Mouse (Mus musculus) embryonic facial prominence, embryonic 12.5 days (tissue): Measurements from ENCODE around the gene Brd9. TPM values are rescaled to one million over a fixed set of nuclear protein-coding genes. Genes with fewer than 3 reads are reported as not detected.
"Not testable (repeated sequence)": the region's sequence is repeated elsewhere in the genome, so short reads cannot be mapped to it uniquely, and the experiment has no call there.

Source experiments
- ATAC-seq: fragments of 200-750 bp; cut with Nextera tagmentation; 2 replicates; pipeline ENCODE4 v1.8.0; 2017; ENCODE audit not compliant: insufficient number of reproducible peaks, insufficient read depth, low FRiP score, low TSS enrichment
- H3K27ac ChIP-seq: fragments of 300-500 bp; sonication (generic); 2 replicates; pipeline ENCODE4 v1.5.1; 2016; ENCODE audit warnings: mild to moderate bottlenecking
- H3K27me3 ChIP-seq: fragments of 300-500 bp; sonication (generic); 2 replicates; pipeline ENCODE4 v1.6.1; 2016; ENCODE audit warnings: mild to moderate bottlenecking, moderate library complexity
- H3K36me3 ChIP-seq: fragments of 300-500 bp; sonication (generic); 2 replicates; pipeline ENCODE4 v1.6.1; 2016; ENCODE audit warnings: mild to moderate bottlenecking
- H3K4me1 ChIP-seq: fragments of 300-500 bp; sonication (generic); 2 replicates; pipeline ENCODE4 v1.6.1; 2016
- H3K4me2 ChIP-seq: fragments of 300-500 bp; sonication (generic); replicated peaks from 2 replicates; pipeline ENCODE4 v1.6.1; 2016; ENCODE audit warnings: mild to moderate bottlenecking, moderate library complexity
- H3K4me3 ChIP-seq: fragments of 300-500 bp; sonication (generic); 2 replicates; pipeline ENCODE4 v1.5.1; 2016; ENCODE audit warnings: mild to moderate bottlenecking
- H3K9ac ChIP-seq: fragments of 300-500 bp; sonication (generic); 2 replicates; pipeline ENCODE4 v1.6.1; 2016; ENCODE audit warnings: mild to moderate bottlenecking, moderate library complexity
- H3K9me3 ChIP-seq: fragments of 300-500 bp; sonication (generic); 2 replicates; pipeline ENCODE4 v1.6.1; 2016; ENCODE audit warnings: mild to moderate bottlenecking, moderate library complexity
- WGBS: fragments of 180-500 bp; shearing (Covaris S2); methylation state at CpG from one replicate; pipeline ENCODE4 v1.1.7; 2016; 5-methylcytosine and 5-hydroxymethylcytosine counted together
- microRNA-seq: library from miRNA; unstranded; fragments of <30 nt; microRNA quantifications from one replicate; pipeline ENCODE4, GENCODE M21; 2017
- polyA plus RNA-seq: library from polyadenylated mRNA; unstranded; fragments of >200 nt; fragmentation: Nextera tagmentation; extraction: Ambion mirVana; gene quantifications from 2 replicates; pipeline ENCODE4 v1.2.1, GENCODE M21; 2016

The Brd9 gene
- polyA plus RNA-seq, 1 experiment from 2014 or later = 66.6 TPM

DNA sequence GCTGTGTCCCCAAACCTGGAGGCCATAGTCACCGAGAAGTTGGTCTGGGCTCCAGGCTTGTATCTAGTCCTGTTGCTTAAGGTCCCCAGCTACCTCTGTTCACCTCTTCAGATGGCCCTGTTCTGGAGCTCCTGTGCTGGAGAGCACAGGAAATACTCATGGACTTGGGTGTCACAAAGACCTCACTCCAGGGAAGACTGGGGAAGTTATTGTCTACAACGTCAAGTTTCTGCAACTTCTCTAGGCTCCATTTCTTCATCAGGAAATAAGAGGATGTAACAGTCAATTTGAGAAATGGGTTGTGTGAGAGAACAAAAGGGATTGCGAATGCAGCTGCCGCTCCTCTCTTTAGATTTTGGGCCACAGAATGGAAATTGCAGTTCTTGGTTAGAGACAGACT lies 58.8 kb downstream of the Brd9 start:
- no peaks in the 10 kb centered on the region for H3K36me3 ChIP-seq
- H3K4me3 ChIP-seq = no peak overlapping the region
- no peaks in the 10 kb centered on the region for H3K27me3 ChIP-seq
- no peaks in the 10 kb centered on the region for H3K4me1 ChIP-seq
- no peak for ATAC-seq
- H3K27ac ChIP-seq = no peak overlapping the region
- H3K4me2 ChIP-seq = no peak overlapping the region
- WGBS = 87% methylated on average over 4 of the region's 4 CpGs
- H3K9ac ChIP-seq = no peak overlapping the region
- no peaks in the 10 kb centered on the region for H3K9me3 ChIP-seq

GRCm38 (mm10) chr13:74000519-74000918 lies 62.9 kb downstream of the Brd9 start:
- no peak overlapping the region for H3K4me2 ChIP-seq
- no peak overlapping the region for H3K9ac ChIP-seq
- no peak overlapping the region for H3K27ac ChIP-seq
- no peaks in the 10 kb centered on the region for H3K27me3 ChIP-seq
- no peaks in the 10 kb centered on the region for H3K36me3 ChIP-seq
- H3K9me3 ChIP-seq = no peaks in the 10 kb centered on the region
- H3K4me3 ChIP-seq = no peak overlapping the region
- no peak for ATAC-seq
- no peaks in the 10 kb centered on the region for H3K4me1 ChIP-seq

DNA sequence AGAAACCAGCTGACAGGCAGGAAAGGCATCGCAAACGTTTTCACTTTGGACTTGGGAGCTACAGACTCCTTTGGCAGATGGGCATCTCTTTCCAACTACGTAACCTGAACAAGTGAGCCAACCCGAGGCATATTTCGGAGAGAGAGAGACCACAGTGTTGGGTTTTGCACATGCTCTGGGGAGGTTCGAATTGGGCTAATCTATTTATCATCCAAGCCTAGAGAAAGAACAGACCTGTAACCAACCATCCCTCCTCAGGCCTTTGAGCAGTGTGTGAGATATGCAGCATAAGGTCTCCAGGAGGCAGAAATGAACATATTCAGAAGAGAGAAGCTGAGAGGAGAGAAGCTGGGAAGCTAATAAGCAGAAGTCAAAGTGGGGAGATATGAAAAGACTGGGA lies 63.4 kb downstream of the Brd9 start:
- Histone ChIP-seq H3K4me1 (no peaks in the 10 kb centered on the region), H3K9me3 (no peaks in the 10 kb centered on the region), H3K27me3 (no peaks in the 10 kb centered on the region), H3K27ac (no peak overlapping the region), H3K4me2 (no peak overlapping the region), H3K9ac (no peak overlapping the region), H3K4me3 (no peak overlapping the region), H3K36me3 (no peaks in the 10 kb centered on the region)
- ATAC-seq = no peak
- WGBS = 79% methylated on average over 6 of the region's 6 CpGs

- Histone ChIP-seq H3K4me2 (no peak overlapping the region), H3K4me1 (no peaks in the 10 kb centered on the region), H3K4me3 (no peak overlapping the region), H3K36me3 (no peaks in the 10 kb centered on the region), H3K27ac (no peak overlapping the region), H3K9ac (no peak overlapping the region), H3K27me3 (no peaks in the 10 kb centered on the region), H3K9me3 (no peaks in the 10 kb centered on the region)
- 74% methylated on average over 4 of the region's 4 CpGs for WGBS
- no peak for ATAC-seq
Measured at GRCm38 (mm10) chr13:74001492-74001891, 63.9 kb downstream of the Brd9 start.

GRCm38 (mm10) chr13:74006881-74007280 lies 69.3 kb downstream of the Brd9 start:
- not testable (repeated sequence) for H3K27ac ChIP-seq, H3K9ac ChIP-seq, H3K4me1 ChIP-seq, H3K4me2 ChIP-seq, H3K9me3 ChIP-seq, ATAC-seq, H3K36me3 ChIP-seq, H3K4me3 ChIP-seq
- WGBS = 86% methylated on average over 4 of the region's 4 CpGs
- H3K27me3 ChIP-seq = peaks cover 27% of the 10 kb centered on the region

GRCm38 (mm10) chr13:74008216-74008615 lies 70.6 kb downstream of the Brd9 start:
- not testable (repeated sequence) for H3K4me3 ChIP-seq, H3K9me3 ChIP-seq, ATAC-seq, H3K4me1 ChIP-seq, H3K36me3 ChIP-seq, H3K27ac ChIP-seq, H3K4me2 ChIP-seq, H3K9ac ChIP-seq
- 71% methylated on average over 2 of the region's 2 CpGs for WGBS
- peaks cover 30% of the 10 kb centered on the region for H3K27me3 ChIP-seq

DNA sequence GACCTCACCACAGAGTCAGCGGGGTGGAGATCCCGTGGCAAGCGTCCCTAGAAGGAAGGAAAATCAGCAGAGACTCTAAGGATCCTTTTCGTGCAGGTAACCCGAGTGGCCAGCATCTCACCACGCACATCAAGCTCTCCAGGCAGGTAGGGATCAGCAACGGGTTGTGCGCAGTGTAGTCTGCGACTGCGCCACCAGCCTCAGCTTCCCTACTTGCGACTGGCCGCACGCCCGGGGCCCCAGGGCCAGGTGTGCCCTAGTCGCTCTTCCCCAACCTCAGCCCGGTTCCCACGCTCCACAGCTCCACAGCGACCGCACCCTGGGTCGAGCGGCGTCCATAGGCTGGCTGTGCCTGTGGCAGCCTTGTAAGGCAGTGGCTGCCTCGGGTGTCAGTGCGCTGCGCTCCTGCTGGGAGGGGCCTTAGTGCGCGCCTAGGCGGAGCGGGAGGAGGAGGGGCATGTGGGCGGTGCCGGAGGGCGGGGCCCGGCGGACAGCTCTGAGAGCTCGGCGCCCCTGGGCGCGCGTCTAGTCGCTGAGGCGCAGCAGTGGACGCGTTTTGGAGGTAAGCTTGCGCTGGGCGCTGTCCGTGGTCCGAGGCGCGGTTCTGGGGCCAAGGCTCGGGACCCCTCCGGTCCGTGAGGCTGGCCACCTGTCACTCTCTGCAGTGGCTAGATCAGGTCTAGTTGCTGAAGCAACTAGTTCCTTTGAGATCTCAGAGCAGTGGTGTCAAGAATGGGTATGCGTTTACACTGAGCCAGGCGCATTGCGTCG lies 71.5 kb downstream of the Brd9 start, which contains the start of gene Tppp:
TSS of gene Tppp (plus strand) at position 460 of the 771 bp plus-strand sequence.
- H3K27me3 ChIP-seq = peaks cover 30% of the 10 kb centered on the region
- H3K27ac ChIP-seq = no peak within 1 kb of the TSS
- H3K4me1 ChIP-seq = 0 out of 2 replicates have a peak, but pooled peaks cover 9% of the 10 kb centered on the region
- H3K4me3 ChIP-seq = peak within 1 kb of the TSS; percentile 48
- under 1% methylated on average over 56 of the region's 56 CpGs for WGBS
- H3K36me3 ChIP-seq = no peaks in the 10 kb centered on the region
- peak; percentile 94 for ATAC-seq
- peak within 1 kb of the TSS; percentile 99 for H3K4me2 ChIP-seq
- H3K9ac ChIP-seq = peak within 1 kb of the TSS; percentile 46
- no peaks in the 10 kb centered on the region for H3K9me3 ChIP-seq

DNA sequence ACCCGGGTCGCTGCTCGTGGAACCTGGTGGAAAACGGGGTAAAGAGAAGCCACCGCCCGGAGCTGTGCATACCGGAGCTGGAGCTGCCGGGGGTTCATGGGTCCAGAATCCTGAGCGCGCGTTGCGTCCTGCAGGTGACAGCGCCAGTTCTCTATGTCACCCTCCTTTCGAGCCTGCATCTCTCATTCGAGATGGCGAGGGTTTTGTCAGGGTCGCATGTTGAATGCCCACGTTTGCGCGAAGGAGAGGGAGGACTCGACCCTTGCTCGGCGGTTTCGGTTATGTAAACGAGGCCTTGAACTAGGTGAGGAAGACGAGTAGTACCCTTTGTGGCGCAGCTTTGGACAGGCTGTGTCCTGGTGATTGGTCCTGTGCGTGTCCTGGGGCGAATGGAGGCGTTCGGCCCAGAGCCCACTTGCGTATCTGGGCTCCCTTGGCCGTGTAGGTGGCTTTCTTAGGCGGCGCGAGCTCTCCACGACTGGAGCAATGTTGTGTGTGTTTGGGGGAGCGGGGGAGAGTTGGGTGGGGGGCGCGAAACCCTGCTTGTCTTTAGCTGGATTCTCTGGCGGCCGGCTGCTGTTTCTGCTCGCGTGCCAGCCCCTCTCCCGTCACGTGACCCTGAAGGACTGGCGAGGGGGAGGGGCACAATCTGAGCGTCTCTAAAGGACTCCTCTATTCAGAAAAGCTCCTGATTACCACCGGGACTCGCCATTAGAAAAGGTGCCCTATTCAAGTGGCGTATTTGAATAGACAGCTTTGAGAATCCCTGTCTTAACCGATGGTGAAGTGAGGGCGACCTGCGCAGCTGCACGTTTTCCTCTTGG lies 72.4 kb downstream of the Brd9 start:
- Histone ChIP-seq H3K4me3 (peak overlapping the region; percentile 48), H3K9ac (peak overlapping the region; percentile 43), H3K27ac (no peak overlapping the region), H3K27me3 (peaks cover 30% of the 10 kb centered on the region), H3K9me3 (no peaks in the 10 kb centered on the region), H3K4me1 (0 out of 2 replicates have a peak, but pooled peaks cover 9% of the 10 kb centered on the region), H3K4me2 (peak overlapping the region; percentile 99), H3K36me3 (no peaks in the 10 kb centered on the region)
- under 1% methylated on average over 55 of the region's 55 CpGs for WGBS
- peak; percentile 13; the same call in 1 of the 2 replicates for ATAC-seq

Small RNAs within 50 kb of the gene (microRNA-seq; reads per million reads assigned to microRNA genes)
- gene Gm25197 = not detected

Other genes with a start within 250 kb of the Brd9 start
- 0.06 TPM in 1 of 2 replicates, not detected in the other for gene Slc6a19, start 232.9 kb upstream of the Brd9 start, polyA plus RNA-seq
- gene Slc12a7, start 204.7 kb upstream of the Brd9 start, polyA plus RNA-seq = 40.1 and 40.6 TPM in 2 replicates
- 25.2 and 27.7 TPM in 2 replicates for gene Nkd2, start 90.2 kb upstream of the Brd9 start, polyA plus RNA-seq
- gene Trip13, start within 50 bp of the Brd9 start, polyA plus RNA-seq = 45.5 and 48.4 TPM in 2 replicates
- gene Zdhhc11, start 26.0 kb downstream of the Brd9 start, polyA plus RNA-seq = not detected in 2 replicates
- 0.89 and 1.1 TPM in 2 replicates for gene Tppp, start 71.6 kb downstream of the Brd9 start, polyA plus RNA-seq
- 19.7 and 20.0 TPM in 2 replicates for gene Cep72, start 124.5 kb downstream of the Brd9 start, polyA plus RNA-seq
- not detected in 2 replicates for gene Slc9a3, start 183.6 kb downstream of the Brd9 start, polyA plus RNA-seq